Mouse (Mus musculus) frontal cortex, postnatal 36 days (tissue): Measurements from ENCODE around the gene Cpn2.
A peak's percentile ranks its signal among the peaks of the same experiment; 100 is the strongest.

ENCODE experiments used
- DNase-seq, 2 experiments: peaks; one replicate each; pipeline ENCODE4 v3.0.0; 2022; ENCODE audit warnings: low spot score in 2 of 2

Gene Cpn2

GRCm38 (mm10) chr16:30267359-30267758 is at the start of gene Cpn2:
Cpn2 (minus strand) TSS chr16:30267499.
- DNase-seq = no peak

- no peak for DNase-seq
These were observed 46.9 kb upstream of the Cpn2 start for GRCm38 (mm10) chr16:30314236-30314635.

- DNase-seq = no peak
These were observed 43.3 kb upstream of the Cpn2 start, which contains the start of gene Gp5 for GRCm38 (mm10) chr16:30310647-30311046. Gp5 (minus strand) TSS chr16:30310779.

GRCm38 (mm10) chr16:30310171-30310515 is 42.8 kb upstream of the Cpn2 start:
- no peak for DNase-seq

GRCm38 (mm10) chr16:30309395-30310170 is 42.3 kb upstream of the Cpn2 start:
- DNase-seq = peak; percentile 18 to 23

- DNase-seq = peak; percentile 65 to 71
These were observed 41.5 kb upstream of the Cpn2 start for GRCm38 (mm10) chr16:30308616-30309394.

GRCm38 (mm10) chr16:30307961-30308615 is 40.8 kb upstream of the Cpn2 start:
- no peak for DNase-seq

GRCm38 (mm10) chr16:30307306-30307705 is 40.0 kb upstream of the Cpn2 start:
- no peak for DNase-seq

GRCm38 (mm10) chr16:30306102-30306501 is 38.8 kb upstream of the Cpn2 start:
- DNase-seq = no peak

GRCm38 (mm10) chr16:30304236-30304635 is 36.9 kb upstream of the Cpn2 start:
- DNase-seq = no peak

- no peak for DNase-seq
These were observed 36.1 kb upstream of the Cpn2 start for GRCm38 (mm10) chr16:30303411-30303810.

GRCm38 (mm10) chr16:30302686-30303085 is 35.4 kb upstream of the Cpn2 start:
- DNase-seq = no peak

GRCm38 (mm10) chr16:30299711-30300277 is 32.5 kb upstream of the Cpn2 start:
- DNase-seq = no peak

GRCm38 (mm10) chr16:30297450-30297849 is 30.2 kb upstream of the Cpn2 start:
- DNase-seq = no peak

- no peak for DNase-seq
These were observed 29.4 kb upstream of the Cpn2 start for GRCm38 (mm10) chr16:30296601-30297275.

- no peak for DNase-seq
These were observed 27.8 kb upstream of the Cpn2 start for GRCm38 (mm10) chr16:30295106-30295505.

- no peak for DNase-seq
These were observed 23.1 kb upstream of the Cpn2 start for GRCm38 (mm10) chr16:30290436-30290835.

- DNase-seq = no peak
These were observed 18.4 kb upstream of the Cpn2 start for GRCm38 (mm10) chr16:30285701-30286100.

- no peak for DNase-seq
These were observed 16.5 kb upstream of the Cpn2 start for GRCm38 (mm10) chr16:30283743-30284337.

- no peak for DNase-seq
These were observed 15.7 kb upstream of the Cpn2 start, which contains the start of gene Lrrc15 for GRCm38 (mm10) chr16:30282844-30283495. Lrrc15 (minus strand) TSS chr16:30283256.
